Mouse (Mus musculus): Measurements from ENCODE around the gene Olfr1130.
"Not testable (repeated sequence)": the region's sequence is repeated elsewhere in the genome, so short reads cannot be mapped to it uniquely, and the experiment has no call there.

The Olfr1130 gene

GRCm38 (mm10) chr2:87605912-87606311, at the start of gene Olfr1130:
Olfr1130 (plus strand) TSS chr2:87606212.
- not testable (repeated sequence) for DNase-seq (ENCODE audit: low read depth, low spot score)

DNA sequence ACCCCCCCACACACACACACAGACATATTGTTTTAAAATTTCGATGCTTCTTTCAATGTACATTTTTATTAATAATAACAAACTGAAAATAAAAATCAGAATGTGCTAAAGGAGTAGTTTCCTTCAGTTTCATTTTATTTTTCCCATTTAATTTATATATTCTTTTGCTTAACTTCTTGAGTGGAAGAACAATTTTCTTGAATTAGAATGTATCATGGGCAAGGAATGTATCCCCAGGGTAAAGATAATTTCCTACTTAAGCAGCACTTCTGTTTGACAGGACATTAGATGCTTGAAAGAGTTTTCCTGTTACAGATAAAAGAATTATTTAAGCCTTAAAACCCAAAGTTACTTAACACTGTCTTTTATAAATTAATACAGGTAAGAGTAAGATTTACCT, 32.4 kb upstream of the Olfr1130 start, which contains the start of gene Olfr1129:
Gene Olfr1129 (plus strand): TSS at position 301 of the 400 bp plus-strand sequence.
- not testable (repeated sequence) for DNase-seq (ENCODE audit: low read depth, low spot score)

DNA sequence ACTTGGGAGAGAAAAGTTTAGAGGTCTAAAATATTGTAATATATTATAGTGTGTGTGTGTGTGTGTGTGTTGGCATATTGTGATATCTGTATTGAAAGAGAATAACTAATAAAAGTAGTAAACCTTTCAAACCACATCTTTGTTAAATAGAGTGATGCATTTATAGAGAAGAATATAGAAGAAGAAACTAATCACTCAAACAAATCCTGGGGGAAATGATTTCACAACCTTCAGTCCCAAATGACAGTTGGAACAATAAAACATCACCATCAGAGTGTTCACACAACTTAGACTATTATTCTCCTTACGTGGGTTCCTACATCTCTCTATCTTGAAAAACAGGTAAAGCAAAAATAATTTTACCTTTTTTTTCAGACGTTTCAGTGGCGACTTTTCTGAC, 20.8 kb downstream of the Olfr1130 start, which contains the start of gene Olfr1131:
Gene Olfr1131 (plus strand): TSS at position 301 of the 400 bp plus-strand sequence.
- DNase-seq (ENCODE audit: low read depth, low spot score) = no peak

DNA sequence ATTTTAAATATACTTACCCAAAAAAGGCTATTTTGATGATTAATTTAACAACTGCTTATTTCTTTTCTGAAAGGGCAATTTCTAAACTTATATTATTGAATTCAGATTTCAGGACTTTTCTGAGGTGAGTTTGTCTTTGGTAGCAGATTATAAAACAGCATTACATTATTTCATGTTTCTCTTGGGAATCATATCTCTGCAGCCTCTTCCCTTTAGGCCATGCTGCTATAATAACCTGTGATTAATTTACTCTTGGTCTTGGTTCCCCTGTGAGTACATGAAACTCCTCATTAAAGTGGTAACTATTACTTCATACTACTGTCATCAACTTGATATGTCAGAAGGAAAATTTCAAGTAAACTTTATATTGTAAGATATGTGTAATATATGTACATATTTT, 31.4 kb downstream of the Olfr1130 start, which contains the start of gene Olfr1132:
Gene Olfr1132 (minus strand): TSS at position 101 of the 400 bp plus-strand sequence.
- no peak for DNase-seq (ENCODE audit: low read depth, low spot score)

GRCm38 (mm10) chr2:87642441-87642840, 36.4 kb downstream of the Olfr1130 start:
- DNase-seq (ENCODE audit: low read depth, low spot score) = no peak

DNA sequence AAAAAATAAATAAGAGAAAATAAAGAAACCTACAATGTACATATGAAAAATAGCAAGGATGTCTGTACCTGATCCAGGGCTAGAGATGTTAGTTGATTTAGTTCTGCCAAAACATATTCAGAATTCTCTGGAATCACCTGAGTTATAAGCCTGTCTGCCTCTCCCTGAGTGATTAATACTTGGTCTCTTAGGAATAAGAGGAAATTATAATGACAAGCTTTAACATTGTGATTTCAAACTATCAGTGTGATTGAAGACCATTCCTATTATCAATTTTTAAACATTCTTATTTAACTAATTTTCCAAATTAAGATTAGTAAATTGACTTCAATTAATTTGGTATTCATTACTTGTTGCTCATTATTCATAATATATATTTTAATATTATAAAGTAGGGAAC, 41.3 kb downstream of the Olfr1130 start, which contains the start of gene Olfr1133:
Gene Olfr1133 (minus strand): TSS at position 101 of the 400 bp plus-strand sequence.
- DNase-seq (ENCODE audit: low read depth, low spot score) = no peak

GRCm38 (mm10) chr2:87658360-87658759, 52.3 kb downstream of the Olfr1130 start, which contains the start of gene Olfr1134:
Olfr1134 (minus strand) TSS chr2:87658460.
- no peak for DNase-seq (ENCODE audit: low read depth, low spot score)

Data from mesoderm, embryonic 11.5 days (tissue).